Mouse (Mus musculus): ENCODE measurements around the gene Gmppb. TPM values are rescaled to one million over a fixed set of nuclear protein-coding genes. Genes with fewer than 3 reads are reported as not detected.

The Gmppb gene
- polyA plus RNA-seq, 1 experiment from 2014 or later = 25.6 TPM

DNA sequence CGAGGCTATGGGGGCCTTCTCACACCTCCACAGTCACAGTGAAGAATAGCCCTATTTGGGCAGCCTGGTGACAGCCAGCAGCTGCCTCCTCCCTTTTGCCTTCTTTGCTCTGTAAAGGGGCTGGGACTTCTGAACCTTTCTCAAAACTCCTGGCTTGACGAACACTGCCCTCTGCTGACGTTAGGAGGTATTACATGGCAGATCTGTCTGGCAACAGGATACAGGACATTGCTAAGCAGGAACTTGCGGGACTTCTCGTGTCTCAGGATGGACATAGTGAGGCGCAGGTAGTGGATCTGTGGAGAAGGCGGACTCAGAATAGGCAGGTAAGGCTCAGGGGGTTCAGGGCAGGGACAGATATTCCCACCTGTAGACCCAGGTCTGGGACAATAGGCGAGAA, 18.9 kb downstream of the Gmppb start:
- peak; percentile 50; the same call in 1 of the 2 replicates for ATAC-seq (ENCODE audit: low read depth)
- Histone ChIP-seq H3K4me1 (replicated peaks; ENCODE audit: control insufficient read depth, insufficient read depth, low read length) (no peaks in the 10 kb centered on the region), H3K36me3 (ENCODE audit: control insufficient read depth, insufficient read depth, low read length) (peaks cover 5% of the 10 kb centered on the region), H3K4me2 (ENCODE audit: low read depth, low read length) (no peak overlapping the region), H3K27ac (ENCODE audit: low read length) (no peak overlapping the region), H3K27me3 (ENCODE audit: control insufficient read depth, insufficient read depth, low read depth, low read length) (no peaks in the 10 kb centered on the region), H3K9ac (ENCODE audit: low read length) (no peak overlapping the region), H3K9me3 (ENCODE audit: control insufficient read depth, low read length) (no peaks in the 10 kb centered on the region), H3K4me3 (ENCODE audit: low read length) (no peak overlapping the region)
- 14% methylated on average over 8 of the region's 8 CpGs for WGBS

DNA sequence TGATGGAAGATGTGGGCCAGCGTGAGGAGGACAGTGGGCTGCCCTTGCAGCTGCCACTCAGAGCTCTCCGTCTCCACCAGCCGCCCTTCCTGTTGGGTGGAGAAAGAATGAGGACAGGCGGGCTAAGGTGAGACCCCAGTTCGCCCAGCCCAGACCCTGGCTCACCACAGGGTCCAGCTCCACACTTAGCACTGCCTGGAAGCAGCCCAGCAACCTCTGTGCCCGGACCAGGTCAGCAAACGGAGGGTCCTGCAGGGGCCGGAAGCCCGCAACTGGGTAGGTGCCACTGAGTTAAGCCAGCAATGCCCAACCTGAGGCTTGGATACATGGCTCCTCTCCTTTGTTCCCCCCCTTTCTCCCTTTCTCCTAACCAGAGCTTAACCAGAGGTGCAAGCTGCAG, 20.0 kb downstream of the Gmppb start:
- Histone ChIP-seq H3K4me2 (ENCODE audit: low read depth, low read length) (no peak overlapping the region), H3K9me3 (ENCODE audit: control insufficient read depth, low read length) (no peaks in the 10 kb centered on the region), H3K27me3 (ENCODE audit: control insufficient read depth, insufficient read depth, low read depth, low read length) (no peaks in the 10 kb centered on the region), H3K36me3 (ENCODE audit: control insufficient read depth, insufficient read depth, low read length) (peaks cover 4% of the 10 kb centered on the region; the same call in 1 of the 2 replicates), H3K4me1 (replicated peaks; ENCODE audit: control insufficient read depth, insufficient read depth, low read length) (no peaks in the 10 kb centered on the region), H3K27ac (ENCODE audit: low read length) (no peak overlapping the region), H3K4me3 (ENCODE audit: low read length) (no peak overlapping the region), H3K9ac (ENCODE audit: low read length) (no peak overlapping the region)
- WGBS = 84% methylated on average over 9 of the region's 9 CpGs
- ATAC-seq (ENCODE audit: low read depth) = no peak

DNA sequence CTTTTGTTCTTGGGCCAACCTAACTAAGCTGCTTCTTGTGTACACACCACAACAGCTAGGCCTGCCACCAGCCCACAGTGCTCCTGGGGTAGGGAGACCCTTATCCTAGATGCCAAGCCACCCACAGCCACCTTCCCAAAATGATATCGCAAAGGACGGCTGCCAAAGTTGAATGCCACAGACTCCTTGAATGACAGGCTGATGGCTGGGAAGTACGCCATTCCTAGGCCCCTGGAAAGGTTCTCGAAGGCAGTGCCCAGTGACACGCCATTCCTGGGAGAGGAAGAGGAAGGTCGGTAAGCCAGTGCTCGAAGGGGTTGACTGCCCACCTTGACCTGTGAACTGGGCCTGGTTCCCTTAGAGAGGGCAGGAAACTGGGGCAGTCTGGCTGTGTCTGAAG, 20.5 kb downstream of the Gmppb start:
- H3K4me1 ChIP-seq (replicated peaks; ENCODE audit: control insufficient read depth, insufficient read depth, low read length) = no peaks in the 10 kb centered on the region
- H3K27me3 ChIP-seq (ENCODE audit: control insufficient read depth, insufficient read depth, low read depth, low read length) = no peaks in the 10 kb centered on the region
- no peak overlapping the region for H3K4me2 ChIP-seq (ENCODE audit: low read depth, low read length)
- no peak overlapping the region for H3K27ac ChIP-seq (ENCODE audit: low read length)
- 84% methylated on average over 7 of the region's 7 CpGs for WGBS
- H3K9ac ChIP-seq (ENCODE audit: low read length) = no peak overlapping the region
- peaks cover 4% of the 10 kb centered on the region; the same call in 1 of the 2 replicates for H3K36me3 ChIP-seq (ENCODE audit: control insufficient read depth, insufficient read depth, low read length)
- no peak for ATAC-seq (ENCODE audit: low read depth)
- no peak overlapping the region for H3K4me3 ChIP-seq (ENCODE audit: low read length)
- no peaks in the 10 kb centered on the region for H3K9me3 ChIP-seq (ENCODE audit: control insufficient read depth, low read length)

DNA sequence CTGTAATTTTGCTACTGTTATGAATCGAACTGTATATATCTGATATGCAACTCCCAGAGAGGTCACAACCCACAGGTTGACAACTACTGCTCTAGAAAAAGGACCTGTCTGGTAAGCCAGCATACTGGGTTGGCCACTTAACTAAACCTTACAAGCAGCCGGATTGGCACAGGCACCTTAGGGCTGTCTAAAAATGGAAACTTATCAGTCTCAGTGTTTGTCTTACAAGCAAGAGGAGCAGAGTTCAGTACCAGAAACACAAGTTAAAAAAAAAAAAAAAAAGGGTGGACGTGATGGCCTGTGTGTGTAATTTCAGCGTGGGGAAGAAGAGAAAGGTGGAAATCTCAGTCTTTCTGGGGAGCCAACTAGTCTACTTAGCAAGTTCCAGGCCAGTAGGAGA, 22.8 kb downstream of the Gmppb start:
- no peaks in the 10 kb centered on the region for H3K27me3 ChIP-seq (ENCODE audit: control insufficient read depth, insufficient read depth, low read depth, low read length)
- no peak overlapping the region for H3K4me3 ChIP-seq (ENCODE audit: low read length)
- peaks cover 4% of the 10 kb centered on the region; the same call in 1 of the 2 replicates for H3K36me3 ChIP-seq (ENCODE audit: control insufficient read depth, insufficient read depth, low read length)
- no peak overlapping the region for H3K4me2 ChIP-seq (ENCODE audit: low read depth, low read length)
- no peaks in the 10 kb centered on the region for H3K4me1 ChIP-seq (replicated peaks; ENCODE audit: control insufficient read depth, insufficient read depth, low read length)
- no peak overlapping the region for H3K9ac ChIP-seq (ENCODE audit: low read length)
- no peak for ATAC-seq (ENCODE audit: low read depth)
- 62% methylated on average over 4 of the region's 4 CpGs for WGBS
- no peaks in the 10 kb centered on the region for H3K9me3 ChIP-seq (ENCODE audit: control insufficient read depth, low read length)
- no peak overlapping the region for H3K27ac ChIP-seq (ENCODE audit: low read length)

DNA sequence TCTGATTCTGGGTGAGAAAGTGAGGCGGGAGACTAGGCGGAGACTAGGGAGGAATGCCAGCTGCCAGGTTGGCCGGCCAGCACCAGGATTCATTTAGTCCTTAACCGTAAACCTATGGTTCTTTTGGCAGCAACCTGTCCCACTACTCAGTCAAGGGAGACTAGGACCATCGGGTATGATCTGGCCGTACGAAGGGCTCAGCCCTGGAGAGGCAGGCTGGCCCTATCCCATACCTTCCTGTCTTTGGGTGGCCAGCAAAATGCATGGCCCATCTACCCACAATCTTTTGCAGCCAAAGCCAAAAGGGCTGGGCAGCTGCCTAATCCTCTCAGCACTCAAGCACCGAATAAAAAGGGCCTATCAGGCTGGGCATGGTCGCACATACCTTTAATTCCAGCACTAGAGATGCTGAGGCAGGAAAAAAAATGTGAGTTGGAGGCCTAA, 23.5 kb downstream of the Gmppb start:
- Histone ChIP-seq H3K27me3 (ENCODE audit: control insufficient read depth, insufficient read depth, low read depth, low read length) (no peaks in the 10 kb centered on the region), H3K9ac (ENCODE audit: low read length) (0 out of 2 replicates have a peak overlapping the region, but pooled peaks have one; percentile 4)

DNA sequence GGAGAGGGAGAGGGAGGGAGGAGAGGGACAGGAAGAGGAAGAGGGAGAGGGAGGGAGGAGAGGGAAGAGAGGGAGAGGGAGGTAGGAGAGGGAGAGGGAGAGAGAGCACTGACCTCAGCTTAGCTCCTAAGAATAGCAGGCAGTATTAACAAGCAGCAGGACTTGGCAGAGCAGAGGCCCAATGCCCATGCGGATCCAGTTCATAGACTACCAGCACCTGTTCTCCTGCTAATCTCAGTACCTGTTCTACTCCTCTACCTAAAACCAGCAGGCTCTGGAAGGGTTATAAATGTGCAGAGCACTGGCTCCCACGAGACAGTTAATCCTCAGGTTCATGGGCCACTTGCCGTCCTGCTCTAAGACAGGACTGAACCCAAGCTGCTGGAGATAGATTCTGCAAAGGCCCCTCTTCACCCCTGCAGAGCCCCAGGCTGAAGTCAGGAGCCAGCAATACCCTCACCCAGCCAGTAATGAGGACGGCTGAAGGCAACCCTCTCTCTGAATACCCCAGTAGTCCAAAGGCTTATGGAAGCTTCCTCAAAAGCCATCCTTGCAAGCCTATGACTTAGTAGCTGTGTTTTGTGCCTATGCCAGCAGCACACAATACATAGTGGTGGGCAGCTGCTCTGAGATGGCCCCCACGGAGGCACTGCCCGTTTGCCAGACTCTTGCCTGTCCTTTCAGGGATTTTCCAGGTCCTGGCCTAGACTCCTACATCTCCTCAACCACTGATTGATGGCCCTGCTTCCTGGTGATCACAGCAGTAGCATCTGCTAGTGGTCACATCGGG, 24.3 kb downstream of the Gmppb start:
- Histone ChIP-seq H3K27ac (ENCODE audit: low read length) (no peak overlapping the region), H3K9me3 (ENCODE audit: control insufficient read depth, low read length) (no peaks in the 10 kb centered on the region), H3K27me3 (ENCODE audit: control insufficient read depth, insufficient read depth, low read depth, low read length) (no peaks in the 10 kb centered on the region), H3K4me3 (ENCODE audit: low read length) (no peak overlapping the region), H3K4me1 (replicated peaks; ENCODE audit: control insufficient read depth, insufficient read depth, low read length) (peaks cover 2% of the 10 kb centered on the region; the same call in 1 of the 2 replicates), H3K36me3 (ENCODE audit: control insufficient read depth, insufficient read depth, low read length) (peaks cover 4% of the 10 kb centered on the region; the same call in 1 of the 2 replicates), H3K4me2 (ENCODE audit: low read depth, low read length) (no peak overlapping the region), H3K9ac (ENCODE audit: low read length) (no peak overlapping the region)
- 0 out of 2 replicates have a peak, but pooled peaks have one; percentile 21 for ATAC-seq (ENCODE audit: low read depth)
- 59% methylated on average over 7 of the region's 7 CpGs for WGBS

More for the DNA sequence above, 23.5 kb downstream of the Gmppb start:
- Histone ChIP-seq H3K4me2 (ENCODE audit: low read depth, low read length) (no peak overlapping the region), H3K36me3 (ENCODE audit: control insufficient read depth, insufficient read depth, low read length) (peaks cover 4% of the 10 kb centered on the region; the same call in 1 of the 2 replicates), H3K27ac (ENCODE audit: low read length) (0 out of 2 replicates have a peak overlapping the region, but pooled peaks have one; percentile 17), H3K4me1 (replicated peaks; ENCODE audit: control insufficient read depth, insufficient read depth, low read length) (no peaks in the 10 kb centered on the region), H3K9me3 (ENCODE audit: control insufficient read depth, low read length) (no peaks in the 10 kb centered on the region), H3K4me3 (ENCODE audit: low read length) (no peak overlapping the region)
- ATAC-seq (ENCODE audit: low read depth) = no peak
- 62% methylated on average over 9 of the region's 9 CpGs for WGBS

DNA sequence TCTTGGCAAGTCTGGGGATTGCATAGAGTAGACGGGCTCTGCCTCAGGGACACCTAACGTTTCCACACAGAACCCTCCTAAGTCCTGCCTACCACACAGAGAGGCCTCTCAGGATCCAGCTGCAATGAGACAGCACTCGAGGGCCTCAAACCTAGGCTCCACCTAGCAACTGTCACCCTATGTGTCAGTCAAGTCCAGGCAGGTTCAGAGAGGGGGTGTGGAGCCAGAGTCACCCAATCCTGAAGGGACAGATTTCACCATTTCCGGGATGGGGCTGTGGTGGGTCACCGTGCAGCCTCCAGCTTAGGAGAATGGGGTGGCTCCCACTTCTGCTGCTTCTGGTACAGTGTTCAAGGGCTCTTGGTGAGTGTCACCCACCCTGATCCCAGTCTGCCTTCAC, 31.1 kb downstream of the Gmppb start, which contains the start of gene Mst1:
Gene Mst1, plus strand, starts transcription at position 269 of the 400 bp plus-strand sequence.
- Histone ChIP-seq H3K4me3 (ENCODE audit: low read length) (peak within 1 kb of the TSS; percentile 65), H3K4me1 (replicated peaks; ENCODE audit: control insufficient read depth, insufficient read depth, low read length) (peaks cover 8% of the 10 kb centered on the region; the same call in 1 of the 2 replicates), H3K36me3 (ENCODE audit: control insufficient read depth, insufficient read depth, low read length) (peaks cover 2% of the 10 kb centered on the region; the same call in 1 of the 2 replicates), H3K27ac (ENCODE audit: low read length) (no peak within 1 kb of the TSS), H3K9ac (ENCODE audit: low read length) (peak within 1 kb of the TSS; percentile 83), H3K4me2 (ENCODE audit: low read depth, low read length) (peak within 1 kb of the TSS; percentile 86), H3K9me3 (ENCODE audit: control insufficient read depth, low read length) (no peaks in the 10 kb centered on the region), H3K27me3 (ENCODE audit: control insufficient read depth, insufficient read depth, low read depth, low read length) (peaks cover 25% of the 10 kb centered on the region)
- no peak for ATAC-seq (ENCODE audit: low read depth)
- 65% methylated on average over 5 of the region's 5 CpGs for WGBS

DNA sequence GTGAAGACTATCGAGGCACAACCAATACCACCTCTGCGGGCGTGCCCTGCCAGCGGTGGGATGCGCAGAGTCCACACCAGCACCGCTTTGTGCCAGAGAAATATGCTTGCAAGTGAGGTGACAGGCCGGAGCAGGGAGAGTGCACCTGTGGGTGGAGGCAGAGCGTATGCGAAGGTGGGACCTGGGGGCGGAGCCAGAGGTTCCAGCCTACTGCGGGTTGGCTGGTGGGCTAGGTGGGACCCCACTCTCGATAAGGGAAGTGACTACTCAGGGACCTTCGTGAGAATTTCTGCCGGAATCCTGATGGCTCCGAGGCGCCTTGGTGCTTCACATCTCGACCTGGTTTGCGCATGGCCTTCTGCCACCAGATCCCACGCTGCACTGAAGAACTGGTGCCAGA, 33.5 kb downstream of the Gmppb start:
- WGBS = 5% methylated on average over 19 of the region's 19 CpGs
- H3K9ac ChIP-seq (ENCODE audit: low read length) = peak overlapping the region; percentile 21; the same call in 1 of the 2 replicates
- peak overlapping the region; percentile 25 for H3K4me3 ChIP-seq (ENCODE audit: low read length)

DNA sequence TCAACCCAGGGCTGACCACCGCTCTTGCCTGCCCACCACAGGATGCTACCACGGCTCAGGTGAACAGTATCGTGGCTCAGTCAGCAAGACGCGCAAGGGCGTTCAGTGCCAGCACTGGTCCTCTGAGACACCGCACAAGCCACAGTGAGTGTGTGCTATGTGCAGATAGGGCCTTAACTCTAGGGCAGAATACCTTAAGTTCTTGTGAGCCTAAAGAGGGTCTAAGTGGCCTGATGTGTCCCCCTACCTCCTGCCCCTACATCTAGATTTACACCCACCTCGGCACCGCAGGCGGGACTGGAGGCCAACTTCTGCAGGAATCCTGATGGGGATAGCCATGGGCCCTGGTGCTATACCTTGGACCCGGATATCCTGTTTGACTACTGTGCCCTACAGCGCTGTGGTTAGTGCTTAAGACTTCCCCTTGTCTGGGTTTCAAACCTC, 34.0 kb downstream of the Gmppb start, which contains the start of gene Rnf123:
Gene Rnf123, minus strand, starts transcription at position 359 of the 444 bp plus-strand sequence.
- peak within 1 kb of the TSS; percentile 43 for H3K4me2 ChIP-seq (ENCODE audit: low read depth, low read length)
- H3K36me3 ChIP-seq (ENCODE audit: control insufficient read depth, insufficient read depth, low read length) = peaks cover 25% of the 10 kb centered on the region
- peak within 1 kb of the TSS; percentile 21; the same call in 1 of the 2 replicates for H3K9ac ChIP-seq (ENCODE audit: low read length)
- H3K27ac ChIP-seq (ENCODE audit: low read length) = no peak within 1 kb of the TSS
- 29% methylated on average over 12 of the region's 12 CpGs for WGBS
- H3K4me3 ChIP-seq (ENCODE audit: low read length) = peak within 1 kb of the TSS; percentile 25
- H3K9me3 ChIP-seq (ENCODE audit: control insufficient read depth, low read length) = no peaks in the 10 kb centered on the region
- H3K27me3 ChIP-seq (ENCODE audit: control insufficient read depth, insufficient read depth, low read depth, low read length) = peaks cover 25% of the 10 kb centered on the region
- no peak for ATAC-seq (ENCODE audit: low read depth)
- peaks cover 8% of the 10 kb centered on the region; the same call in 1 of the 2 replicates for H3K4me1 ChIP-seq (replicated peaks; ENCODE audit: control insufficient read depth, insufficient read depth, low read length)

More for the DNA sequence above, 33.5 kb downstream of the Gmppb start:
- H3K36me3 ChIP-seq (ENCODE audit: control insufficient read depth, insufficient read depth, low read length) = peaks cover 20% of the 10 kb centered on the region
- H3K4me1 ChIP-seq (replicated peaks; ENCODE audit: control insufficient read depth, insufficient read depth, low read length) = peaks cover 8% of the 10 kb centered on the region; the same call in 1 of the 2 replicates
- H3K9me3 ChIP-seq (ENCODE audit: control insufficient read depth, low read length) = no peaks in the 10 kb centered on the region
- H3K4me2 ChIP-seq (ENCODE audit: low read depth, low read length) = peak overlapping the region; percentile 43
- no peak for ATAC-seq (ENCODE audit: low read depth)
- H3K27ac ChIP-seq (ENCODE audit: low read length) = no peak overlapping the region
- H3K27me3 ChIP-seq (ENCODE audit: control insufficient read depth, insufficient read depth, low read depth, low read length) = peaks cover 25% of the 10 kb centered on the region
